Mouse (Mus musculus) MN1 (cell line): Measurements from ENCODE around the gene 3110018I06Rik.

Experiments used
- DNase-seq: peaks from one replicate; pipeline ENCODE4 v3.0.0-alpha.2; 2016; ENCODE audit warnings: low spot score

The 3110018I06Rik gene

DNA sequence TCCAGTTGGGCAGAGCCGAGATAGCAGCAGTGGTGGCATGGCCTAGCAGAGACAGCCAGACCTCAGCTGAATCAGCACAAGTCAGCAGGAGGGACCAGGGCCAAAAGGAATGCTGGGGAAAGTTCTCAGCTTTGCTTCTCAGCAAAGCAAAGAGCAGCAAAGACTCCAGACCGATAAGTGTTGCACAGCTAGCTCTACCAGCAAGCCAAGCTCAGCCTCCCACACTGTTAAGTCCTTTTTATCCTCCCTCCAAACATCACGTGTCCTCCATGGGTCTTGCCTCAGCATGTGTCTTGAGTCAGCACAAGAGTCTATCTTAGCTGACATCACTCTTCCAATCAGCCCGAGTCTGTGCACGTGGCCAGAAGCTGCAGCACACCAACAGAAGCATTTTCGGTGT is at the start of gene 3110018I06Rik:
Gene 3110018I06Rik, plus strand, starts transcription at position 262 of the 400 bp plus-strand sequence.
- no peak for DNase-seq

DNA sequence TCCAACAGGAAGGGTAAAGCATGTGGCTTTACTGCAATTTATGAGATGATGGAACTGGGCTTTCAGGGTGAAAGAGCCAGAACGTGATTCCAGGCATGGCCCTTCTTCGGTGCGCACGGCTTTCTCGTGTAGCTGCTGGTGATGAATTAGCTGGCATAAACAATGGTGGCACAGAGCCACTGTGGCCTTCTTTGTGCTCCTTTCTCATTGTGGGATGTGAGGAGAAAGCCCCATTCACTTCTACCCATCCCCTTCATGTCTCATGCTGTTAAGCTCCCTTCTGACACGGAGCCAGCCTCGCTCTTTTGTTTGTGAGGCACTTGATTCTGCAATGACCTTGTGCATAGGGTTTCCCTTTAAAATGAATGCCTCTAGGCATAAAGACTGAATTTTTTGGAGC is 43.8 kb upstream of the 3110018I06Rik start:
- DNase-seq, result no peak

DNA sequence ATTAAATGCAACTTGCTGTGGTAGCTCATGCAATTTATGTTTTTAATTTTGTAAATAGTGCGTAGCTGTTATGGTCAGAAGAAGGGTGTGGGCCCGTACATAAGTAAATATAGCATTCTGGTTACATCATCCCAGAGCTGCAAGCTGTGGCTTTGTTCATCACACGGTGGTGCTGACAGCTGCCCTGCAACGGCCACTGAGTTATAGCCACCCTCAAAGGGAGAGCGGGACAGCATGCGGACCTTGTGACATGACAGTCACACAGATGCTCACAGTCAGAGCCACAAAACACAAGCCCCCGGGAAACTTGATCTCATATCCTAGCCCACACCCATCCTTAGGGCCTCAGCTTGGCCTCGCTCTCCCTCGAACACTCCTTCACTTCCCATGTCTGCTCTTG is 30.6 kb upstream of the 3110018I06Rik start:
- DNase-seq, result no peak

DNA sequence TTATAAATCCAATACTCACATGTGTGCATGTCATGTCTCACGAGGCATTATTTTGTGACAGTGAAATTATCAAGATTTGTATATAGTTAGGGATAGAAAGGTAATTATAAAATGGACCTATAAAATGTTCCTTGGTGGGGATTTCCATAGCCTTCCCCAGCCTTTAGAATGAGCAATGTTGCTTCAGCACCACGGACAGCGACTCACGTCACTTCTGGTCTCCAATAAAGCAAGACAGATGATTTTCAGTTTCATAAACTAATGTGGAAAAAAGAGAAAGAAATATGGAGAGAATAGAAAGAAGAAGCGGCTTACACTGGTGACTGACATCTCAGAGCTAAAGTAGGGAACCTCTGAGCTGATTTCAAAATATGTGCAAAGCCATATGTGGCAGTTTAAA is 23.7 kb upstream of the 3110018I06Rik start:
- DNase-seq, result no peak

DNA sequence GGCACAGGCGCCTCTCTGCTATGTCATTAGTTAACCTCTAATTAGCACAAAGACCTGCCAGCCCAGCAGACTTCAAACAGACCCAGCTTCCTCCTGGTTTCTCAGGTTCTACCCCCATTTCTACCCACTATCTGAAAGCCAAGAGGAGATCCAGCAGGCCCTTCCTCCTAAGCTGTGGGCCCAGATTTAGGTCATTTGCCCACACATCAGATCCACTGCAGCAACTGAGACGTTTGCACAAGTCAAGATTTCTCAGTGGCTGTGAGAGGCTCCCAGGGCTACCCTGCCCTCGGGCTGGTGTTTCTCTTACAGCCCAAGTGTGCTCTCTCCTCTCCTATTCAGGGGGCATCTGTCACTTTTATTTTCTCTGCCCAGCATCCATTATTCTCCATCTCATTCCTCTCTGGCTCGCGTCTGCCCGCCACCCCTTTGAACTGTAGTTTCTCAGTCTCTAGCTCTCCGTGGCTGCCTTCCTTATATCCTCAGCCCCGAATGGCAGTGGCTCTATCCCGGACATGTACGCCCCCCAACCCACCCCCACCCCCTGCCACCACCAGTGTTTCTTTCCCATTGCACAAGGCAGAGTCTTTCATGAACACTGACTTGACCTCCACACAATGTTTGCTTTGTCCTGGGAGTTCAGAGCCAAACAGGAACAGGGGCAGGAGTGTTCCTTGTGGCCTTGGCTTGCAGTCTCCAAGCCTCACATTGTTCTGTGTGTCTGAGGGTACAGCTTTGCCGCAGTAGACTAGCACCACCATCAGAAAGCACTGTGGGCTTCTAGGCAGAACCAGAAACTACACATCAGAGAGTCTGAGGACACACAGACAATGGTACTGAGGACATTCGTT is 11.8 kb upstream of the 3110018I06Rik start:
- no peak for DNase-seq

DNA sequence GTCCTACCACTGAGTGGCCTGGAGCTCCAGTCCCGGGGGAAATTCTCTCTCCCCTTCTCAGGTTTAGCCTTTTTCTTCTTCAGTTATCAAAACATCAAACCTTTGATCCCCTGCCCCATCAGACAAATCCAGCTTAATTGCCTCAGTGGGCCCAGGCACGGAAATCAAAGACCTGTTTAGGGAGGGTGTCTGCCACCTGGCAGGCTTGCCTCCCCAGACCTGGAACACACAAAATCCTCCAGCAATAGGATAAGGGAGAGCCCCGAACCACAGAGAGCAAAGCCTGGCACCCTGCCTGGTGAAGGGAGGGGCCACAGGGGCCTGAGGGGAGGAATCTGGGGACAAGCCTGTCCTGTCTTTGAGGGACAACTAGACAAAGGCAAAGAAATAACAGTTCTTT is 9.1 kb upstream of the 3110018I06Rik start:
- no peak for DNase-seq

DNA sequence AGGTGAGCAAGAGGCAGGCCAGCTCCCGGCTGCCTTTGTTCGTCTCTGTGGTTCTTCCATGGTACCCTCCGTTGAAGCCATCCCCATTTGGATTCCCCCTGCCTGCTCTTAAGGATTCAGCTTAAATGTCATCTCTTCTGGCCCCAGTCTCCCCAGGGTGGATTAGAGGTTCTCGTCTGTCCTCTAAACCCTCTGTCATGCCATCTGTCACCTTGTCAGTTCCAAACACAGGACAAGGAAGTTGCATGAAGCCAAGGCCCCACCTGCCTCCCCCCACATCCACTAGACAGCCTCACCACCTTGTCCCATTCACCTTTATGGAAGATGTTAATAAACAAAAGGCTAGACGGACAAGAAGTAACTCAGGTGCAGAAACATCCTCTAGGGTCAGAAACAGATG is 5.4 kb upstream of the 3110018I06Rik start:
- DNase-seq, result no peak

DNA sequence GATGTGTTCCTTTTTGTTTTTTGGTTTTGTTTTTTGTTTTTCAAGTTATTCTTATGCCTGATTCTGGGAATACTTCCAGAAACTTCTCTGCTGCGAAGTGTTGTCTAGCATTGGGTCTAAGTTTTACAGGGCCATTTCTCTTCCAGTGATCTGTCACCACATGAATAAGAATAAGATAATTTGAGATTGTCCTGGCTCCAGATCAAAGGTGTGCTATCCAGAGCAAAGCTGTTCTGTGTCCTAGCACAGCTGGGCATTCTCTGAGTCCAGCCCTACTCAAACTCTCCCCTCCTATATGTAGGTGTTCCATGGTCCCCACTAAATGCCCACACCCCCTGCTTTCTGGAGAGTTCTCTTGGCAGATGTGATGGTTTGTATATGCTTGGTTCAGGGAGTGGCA is 2.9 kb downstream of the 3110018I06Rik start:
- DNase-seq, result no peak

DNA sequence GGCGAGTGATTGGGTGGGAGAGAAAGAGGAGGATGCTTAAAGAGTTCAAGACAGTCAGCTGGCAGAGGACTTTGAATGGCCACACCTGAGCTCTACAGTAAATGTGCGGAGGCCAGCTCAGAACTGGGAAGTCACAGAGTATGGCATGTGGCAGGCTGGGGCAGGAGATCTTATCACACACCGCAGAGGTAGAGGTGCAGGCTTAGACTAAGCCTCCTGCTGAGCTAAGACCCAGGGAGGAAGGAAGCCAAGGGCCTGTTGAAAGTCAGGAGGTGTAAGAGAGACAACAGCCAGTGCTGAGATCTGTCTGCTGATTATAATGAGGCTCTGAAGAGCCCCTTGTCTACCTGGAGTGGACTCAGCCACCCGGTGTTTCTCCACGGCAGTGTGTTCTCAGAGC is 8.5 kb downstream of the 3110018I06Rik start:
- no peak for DNase-seq

DNA sequence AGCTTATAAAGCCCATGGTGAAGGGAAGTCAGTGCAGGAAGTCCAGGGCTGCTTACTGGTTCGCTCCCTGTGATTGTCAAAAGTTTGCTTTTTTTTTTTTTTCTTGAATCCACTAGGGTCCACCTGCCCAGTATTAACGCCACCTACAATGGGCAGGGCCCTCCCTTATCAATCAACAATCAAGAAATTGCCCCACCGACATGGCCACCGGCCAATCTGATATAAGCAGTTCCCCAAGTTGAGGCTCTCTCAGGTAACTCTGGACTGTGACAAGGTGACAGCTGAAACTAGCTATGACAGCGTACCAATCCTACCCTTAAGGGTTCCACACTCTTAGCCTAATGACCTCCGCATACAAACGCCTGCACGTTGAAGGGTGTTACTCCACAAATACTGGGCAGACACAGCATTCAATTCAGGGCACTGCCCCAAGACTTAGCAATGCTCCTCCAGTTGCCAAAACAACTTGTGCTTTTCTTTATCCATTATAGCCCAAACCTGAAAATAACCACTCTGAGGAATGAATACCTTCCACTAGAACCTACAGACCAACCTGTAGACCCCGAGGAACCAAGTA is 21.3 kb downstream of the 3110018I06Rik start:
- DNase-seq, result no peak

DNA sequence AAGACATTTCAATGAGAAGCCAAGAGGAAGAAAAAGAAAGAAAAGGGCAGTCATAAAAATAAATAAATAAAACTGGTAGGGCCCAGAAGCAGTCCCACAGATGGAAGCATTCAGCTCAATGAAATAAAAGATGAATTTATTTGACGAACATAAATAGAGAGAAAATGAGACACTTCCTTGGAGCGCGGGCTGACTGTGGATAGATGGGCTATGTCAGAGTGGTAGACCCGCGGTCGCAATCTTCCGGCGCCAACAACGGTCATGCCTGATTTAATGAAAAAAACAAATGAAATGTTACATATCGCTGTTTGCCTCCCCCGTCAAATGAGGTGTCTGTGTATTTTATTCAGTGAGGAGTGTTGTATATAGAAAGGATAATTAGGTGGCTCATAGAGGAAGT is 22.7 kb downstream of the 3110018I06Rik start:
- DNase-seq, result no peak

DNA sequence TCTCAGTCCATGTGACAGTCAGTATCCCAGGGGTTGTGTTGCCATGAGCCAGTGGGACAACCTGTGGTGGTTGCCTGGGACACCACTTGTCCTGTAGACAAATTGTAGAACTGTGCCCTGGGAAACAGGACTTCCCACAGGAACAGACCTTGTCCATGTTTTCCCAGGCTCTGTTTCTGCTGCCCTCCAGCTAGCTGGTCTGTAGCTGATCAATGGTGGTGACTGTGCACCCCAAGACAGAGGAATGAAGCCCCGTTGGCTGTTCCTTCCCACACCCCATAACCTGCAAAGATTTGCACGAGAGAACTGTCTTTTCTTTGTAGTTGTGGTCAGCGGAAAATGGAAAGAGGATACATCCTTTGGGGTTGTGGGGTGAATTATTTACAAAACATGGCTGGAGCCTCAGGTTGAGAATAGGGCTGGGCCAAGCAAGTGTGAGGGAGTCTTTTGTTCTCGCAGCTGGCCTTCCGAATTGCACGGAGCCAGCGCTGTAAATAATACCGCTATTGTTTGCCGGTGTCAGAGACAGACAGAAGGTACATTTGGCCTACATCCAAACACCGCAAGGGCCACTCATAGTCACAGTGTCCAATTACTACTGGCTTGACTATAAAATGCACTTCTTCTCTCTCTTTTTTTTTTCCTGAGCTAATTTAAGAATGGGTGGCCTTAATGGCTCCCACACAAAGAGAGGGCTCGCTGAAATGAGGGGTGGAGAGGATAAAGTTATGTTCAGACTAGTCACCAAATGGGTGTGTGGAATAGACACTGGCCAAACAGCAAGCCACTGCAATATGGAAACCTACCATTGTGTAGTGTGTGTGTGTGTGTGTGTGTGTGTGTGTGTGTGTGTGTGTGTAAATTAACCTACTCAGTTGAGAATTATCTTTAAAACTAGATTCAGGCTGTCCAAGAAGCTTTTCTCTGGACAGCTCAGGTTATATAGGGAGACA is 28.1 kb downstream of the 3110018I06Rik start:
- no peak for DNase-seq

DNA sequence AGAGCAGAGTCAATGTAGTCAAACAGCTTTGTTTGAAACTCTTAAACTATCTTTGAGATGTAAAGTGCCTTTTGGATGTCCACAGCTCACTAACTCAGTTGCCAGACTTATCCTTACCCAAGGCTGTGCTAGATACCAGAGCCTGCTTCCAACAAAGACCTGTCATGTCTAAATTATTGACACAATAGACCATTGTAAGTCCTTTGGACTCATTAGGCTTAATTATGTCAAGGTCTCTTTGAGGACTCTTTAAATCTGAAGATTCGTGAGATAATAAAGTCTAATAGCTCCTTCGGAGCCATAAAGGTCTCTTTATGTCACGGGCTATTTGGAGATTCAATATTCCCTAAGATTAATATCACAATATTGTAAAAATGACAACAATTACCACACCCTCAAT is 32.5 kb downstream of the 3110018I06Rik start:
- no peak for DNase-seq

DNA sequence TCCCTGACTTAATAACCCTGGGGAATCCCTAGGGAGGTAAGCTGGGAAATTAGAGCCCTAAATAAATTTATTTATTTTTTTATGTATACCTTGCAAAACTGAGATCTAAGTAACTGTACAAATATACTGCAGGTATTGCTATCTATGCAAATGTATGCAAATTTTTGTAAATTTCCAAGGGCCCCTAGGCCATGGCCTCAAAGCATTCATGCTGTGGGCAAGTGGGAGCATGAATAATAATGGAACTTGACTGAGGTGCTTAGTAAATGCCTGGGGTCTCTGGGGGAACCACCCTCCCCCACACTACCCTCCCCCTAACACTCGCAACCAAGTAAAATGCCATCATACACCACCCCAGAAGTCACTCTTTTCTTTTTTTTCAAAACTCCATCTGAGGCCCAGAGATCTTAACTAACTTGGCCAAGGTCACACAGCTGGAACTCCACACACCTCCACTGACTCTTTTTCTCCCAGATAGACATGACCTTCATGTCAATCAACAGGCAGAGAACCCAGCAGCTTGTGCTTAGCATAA is 40.0 kb downstream of the 3110018I06Rik start:
- DNase-seq, result no peak

DNA sequence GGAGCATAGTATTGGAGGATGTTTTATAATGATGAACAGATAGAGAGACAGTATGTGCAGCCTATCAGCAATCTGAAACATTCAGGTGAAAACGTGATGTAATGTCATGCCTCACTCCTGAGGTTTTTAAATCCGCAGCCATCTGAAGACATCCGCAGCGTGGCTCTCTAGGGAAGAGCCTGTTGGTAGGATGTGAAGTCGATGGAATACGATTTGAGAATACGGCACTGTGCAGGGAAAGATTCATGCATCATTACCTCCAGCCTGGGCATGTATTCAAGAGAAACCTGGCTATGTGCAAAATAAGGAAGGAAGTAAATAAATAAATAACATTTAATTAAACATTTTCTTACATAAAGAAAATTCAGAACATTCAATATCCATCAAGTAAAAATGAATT is 44.4 kb downstream of the 3110018I06Rik start:
- DNase-seq, result no peak
